Mouse (Mus musculus) cerebellum, adult 2 months (tissue): ENCODE data around the gene Rxylt1. TPM values are rescaled to one million over a fixed set of nuclear protein-coding genes. Genes with fewer than 3 reads are reported as not detected.

Source experiments
- DNase-seq, 2 experiments: peaks; one replicate each; pipeline ENCODE4 v3.0.0; 2021
- H3K27ac ChIP-seq: fragments of 200-500 bp; 2 replicates; pipeline ENCODE4 v1.5.1; 2012; ENCODE audit warnings: low read length, control low read depth, inconsistent platforms; ENCODE audit not compliant: insufficient read depth
- H3K27me3 ChIP-seq: fragments of 200-500 bp; 2 replicates; pipeline ENCODE4 v1.6.1; 2012; ENCODE audit warnings: inconsistent platforms, mild to moderate bottlenecking, low read length, moderate library complexity; ENCODE audit not compliant: control insufficient read depth, insufficient read depth
- H3K4me1 ChIP-seq: fragments of 200-500 bp; 2 replicates; pipeline ENCODE4 v1.6.1; 2011; ENCODE audit warnings: low read length; ENCODE audit not compliant: control insufficient read depth, insufficient read depth
- H3K4me3 ChIP-seq: fragments of 200-500 bp; replicated peaks from 2 replicates; pipeline ENCODE3; 2011; ENCODE audit warnings: mild to moderate bottlenecking, low read depth, low read length, control low read depth; ENCODE audit not compliant: insufficient read depth
- CTCF ChIP-seq: fragments of 200-500 bp; IDR thresholded peaks from 2 replicates; pipeline ENCODE4 v1.5.1; 2011; ENCODE audit warnings: low read depth, mild to moderate bottlenecking, control low read depth, low read length, moderate library complexity, borderline replicate concordance; ENCODE audit not compliant: insufficient read depth
- POLR2A ChIP-seq: fragments of 200-500 bp; IDR thresholded peaks from 2 replicates; pipeline ENCODE4 v1.6.1; 2011; ENCODE audit warnings: low read length, control low read depth, borderline replicate concordance; ENCODE audit not compliant: insufficient read depth
- WGBS: fragments of 180-500 bp; shearing (Covaris S2); methylation state at CpG from one replicate; pipeline ENCODE4 v1.1.7; 2018; 5-methylcytosine and 5-hydroxymethylcytosine counted together
- polyA plus RNA-seq: library from polyadenylated mRNA; depleted of rRNA; stranded (reverse); fragments of >200 nt; gene quantifications from 2 replicates; pipeline ENCODE4 v1.2.3, GENCODE M21; 2012

The Rxylt1 gene
- polyA plus RNA-seq, 1 experiment, result 21.6 TPM

- Histone ChIP-seq H3K27me3 (no peaks in the 10 kb centered on the region), H3K4me1 (no peaks in the 10 kb centered on the region), H3K4me3 (no peak overlapping the region), H3K27ac (no peak overlapping the region)
- 39% methylated on average over 5 of the region's 5 CpGs for WGBS
- TF ChIP-seq CTCF (no peak), POLR2A (no peak)
- DNase-seq, result no peak
These were observed 5.5 kb upstream of the Rxylt1 start for GRCm38 (mm10) chr10:122102675-122103074.

- TF ChIP-seq POLR2A, result no peak
- no peaks in the 10 kb centered on the region for H3K27me3 ChIP-seq
- no peak for DNase-seq
- WGBS, result under 1% methylated on average over 48 of the region's 48 CpGs
- H3K4me3 ChIP-seq, result peak overlapping the region; percentile 62
- no peaks in the 10 kb centered on the region; the same call in 1 of the 2 replicates for H3K4me1 ChIP-seq
- peak overlapping the region; percentile 49 for H3K27ac ChIP-seq
These were observed 650 bp downstream of the Rxylt1 start for GRCm38 (mm10) chr10:122096462-122096979.

- no peak for DNase-seq
- Histone ChIP-seq H3K4me3 (no peak overlapping the region), H3K4me1 (no peaks in the 10 kb centered on the region; the same call in 1 of the 2 replicates), H3K27me3 (no peaks in the 10 kb centered on the region), H3K27ac (no peak overlapping the region)
- no peak for TF ChIP-seq CTCF
- 83% methylated on average over 1 of the region's 1 CpGs for WGBS
These were observed 6.7 kb downstream of the Rxylt1 start for GRCm38 (mm10) chr10:122090472-122090871.

GRCm38 (mm10) chr10:122081352-122081751 is 15.8 kb downstream of the Rxylt1 start:
- H3K4me3 ChIP-seq, result no peak overlapping the region
- 57% methylated on average over 1 of the region's 1 CpGs for WGBS
- TF ChIP-seq POLR2A (no peak), CTCF (no peak)
- DNase-seq, result no peak
- no peak overlapping the region for H3K27ac ChIP-seq
- H3K27me3 ChIP-seq, result no peaks in the 10 kb centered on the region
- no peaks in the 10 kb centered on the region for H3K4me1 ChIP-seq

- H3K27ac ChIP-seq, result no peak overlapping the region
- no peak overlapping the region for H3K4me3 ChIP-seq
- no peak for TF ChIP-seq CTCF
- TF ChIP-seq POLR2A, result no peak
- no peaks in the 10 kb centered on the region for H3K4me1 ChIP-seq
- no peaks in the 10 kb centered on the region; the same call in 1 of the 2 replicates for H3K27me3 ChIP-seq
- no peak for DNase-seq
These were observed 28.0 kb downstream of the Rxylt1 start for GRCm38 (mm10) chr10:122069153-122069552.

- WGBS, result 93% methylated on average over 6 of the region's 6 CpGs
- Histone ChIP-seq H3K27ac (no peak overlapping the region), H3K4me3 (no peak overlapping the region), H3K27me3 (no peaks in the 10 kb centered on the region), H3K4me1 (no peaks in the 10 kb centered on the region)
- TF ChIP-seq POLR2A (no peak), CTCF (no peak)
- DNase-seq, result no peak
These were observed 41.3 kb downstream of the Rxylt1 start for GRCm38 (mm10) chr10:122055826-122056225.

- peak in 1 of 2 experiments; percentile 13 for DNase-seq
These were observed 42.6 kb downstream of the Rxylt1 start for GRCm38 (mm10) chr10:122054535-122054934.

GRCm38 (mm10) chr10:122051831-122052230 is 45.3 kb downstream of the Rxylt1 start:
- H3K4me1 ChIP-seq, result no peaks in the 10 kb centered on the region
- H3K4me3 ChIP-seq, result no peak overlapping the region
- no peak overlapping the region for H3K27ac ChIP-seq
- H3K27me3 ChIP-seq, result peaks cover 1% of the 10 kb centered on the region; the same call in 1 of the 2 replicates
- DNase-seq, result peak; percentile 62 to 82
- 22% methylated on average over 6 of the region's 6 CpGs for WGBS
- TF ChIP-seq CTCF, result peak; percentile 100
- TF ChIP-seq POLR2A, result no peak

More at GRCm38 (mm10) chr10:122054535-122054934, 42.6 kb downstream of the Rxylt1 start:
- Histone ChIP-seq H3K4me3 (no peak overlapping the region), H3K27ac (no peak overlapping the region), H3K27me3 (no peaks in the 10 kb centered on the region), H3K4me1 (no peaks in the 10 kb centered on the region)
- TF ChIP-seq POLR2A (no peak), CTCF (peak; percentile 31; the same call in 1 of the 2 replicates)
- 12% methylated on average over 8 of the region's 8 CpGs for WGBS
